In genomic region chrX:71559336-71559735, GRCm38 (mm10) we compare ENCODE assay signal across 15 mouse cellular contexts.
"Had no signal": no experiment of that assay in that cellular context is flagged by ENCODE, and none has a peak within 500 bp of the region (broad histone marks: within the 10 kb centered on the region; RNA-seq: fewer than 3 reads in every experiment).

No protein-coding gene starts in this region.

- H3K4me1 ChIP-seq: stomach, embryonic 15.5 days had no signal

- DNase-seq: retina, postnatal 1 day; right cerebral cortex, adult 18-20 months; right cerebral cortex, postnatal 14 days; right cerebral cortex, postnatal 25 days; right cerebral cortex, postnatal 4 days; spleen, adult 18-20 months; thymus, adult 18-20 months; thymus, adult 2 months; thymus, postnatal 14 days; thymus, postnatal 25 days; thymus, postnatal 36 days; thymus, postnatal 4 days had no signal

- H3K9ac ChIP-seq: neural tube, embryonic 15.5 days; stomach, embryonic 15.5 days had no signal

- H3K4me2 ChIP-seq: neural tube, embryonic 15.5 days; stomach, embryonic 15.5 days had no signal

- H3K27ac ChIP-seq: neural tube, embryonic 15.5 days; stomach, embryonic 15.5 days; stomach, postnatal 0 days had no signal

- H3K36me3 ChIP-seq: stomach, embryonic 15.5 days had no signal

- H3K9me3 ChIP-seq: neural tube, embryonic 15.5 days; stomach, embryonic 15.5 days had no signal

- H3K27me3 ChIP-seq: neural tube, embryonic 15.5 days; stomach, embryonic 15.5 days had no signal

- H3K4me3 ChIP-seq: neural tube, embryonic 15.5 days; stomach, embryonic 15.5 days had no signal
